Comparison of ENCODE assay signal across 8 mouse cellular contexts in the genomic region with DNA sequence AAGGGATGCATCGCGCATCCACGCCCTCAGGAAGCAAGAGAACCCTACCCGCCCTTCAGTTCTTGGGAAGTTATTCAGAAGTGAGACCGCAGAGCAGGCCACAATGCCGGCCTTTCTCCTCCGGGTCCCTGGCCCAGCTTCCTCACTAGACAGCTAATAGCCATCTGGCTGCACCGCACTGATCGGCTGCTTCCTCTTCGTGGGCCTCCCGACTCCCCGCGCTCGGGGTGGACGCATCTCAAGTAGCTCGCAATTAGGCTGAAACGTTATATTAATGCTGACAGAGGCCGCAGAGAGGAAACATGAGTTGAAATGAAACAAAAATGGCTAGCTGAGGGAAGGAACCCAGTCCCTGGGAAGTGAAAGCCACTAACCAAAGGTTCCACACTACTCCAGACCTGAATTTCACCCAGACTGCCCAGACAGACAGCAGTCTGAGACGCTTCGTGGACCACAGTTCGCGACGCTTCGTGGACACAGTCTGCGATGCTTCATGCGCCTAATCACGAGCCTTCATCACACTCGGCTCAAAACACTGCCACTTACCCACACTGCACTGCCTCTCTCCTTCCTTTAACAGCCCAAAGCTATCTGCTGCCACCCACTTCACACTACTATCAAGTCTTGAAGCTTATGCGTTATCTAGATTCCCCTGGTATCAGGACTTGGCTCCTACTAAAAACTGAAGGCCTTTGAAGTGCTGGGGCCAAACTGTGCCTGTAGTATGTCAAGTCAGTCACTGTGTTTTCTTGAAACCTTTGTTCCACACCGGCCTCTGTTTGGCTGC.
DNase-seq lines count a peak whose midpoint lies in the region; ATAC-seq and TF ChIP-seq lines count a peak whose summit lies in the region.

No protein-coding gene starts in this region.

- peak; percentile 97 for DNase-seq in heart, adult 11 months
- no peak for DNase-seq in heart, postnatal 25 days (ENCODE audit: low spot score)
- peak; percentile 38 for DNase-seq in thymus, adult 2 months
- no peak for DNase-seq in thymus, adult 18-20 months
- peak; percentile 25 to 27 for DNase-seq in heart, postnatal 10 days
- no peak for DNase-seq in c-Kit-positive CD71-positive TER-119-positive erythroid progenitor cells, embryonic 14.5 days (ENCODE audit: low spot score)
- no peak for DNase-seq in cerebellum, postnatal 4 days (ENCODE audit: low spot score in 2 of 2)

- peak overlapping the region; percentile 30 for H3K4me3 ChIP-seq in thymus, adult 2 months (ENCODE audit: control insufficient read depth, insufficient read depth, low read length)

- peak overlapping the region; percentile 73 for H3K27ac ChIP-seq in thymus, adult 2 months (ENCODE audit: control insufficient read depth, insufficient read depth, low read length)

- H3K36me3 ChIP-seq in thymus, adult 2 months (ENCODE audit: control insufficient read depth, insufficient read depth, low read length), result no peaks in the 10 kb centered on the region

- 25% methylated on average over 30 of the region's 30 CpGs for WGBS in thymus, adult 2 months

- TF ChIP-seq CTCF in thymus, adult 2 months (IDR thresholded peaks at IDR 0.05; ENCODE audit: borderline replicate concordance, control insufficient read depth, extremely low read depth, insufficient read depth, low read length, poor library complexity), result no peak

- H3K27me3 ChIP-seq in thymus, adult 2 months (ENCODE audit: control insufficient read depth, insufficient read depth, low read length), result no peaks in the 10 kb centered on the region

- ATAC-seq in megakaryocyte-erythroid progenitor cell, adult 5-6 weeks (replicated peaks; ENCODE audit: low FRiP score, low TSS enrichment, poor library complexity, severe bottlenecking), result peak; percentile 56; the same call in 1 of the 2 replicates

- H3K4me1 ChIP-seq in thymus, adult 2 months (replicated peaks; ENCODE audit: control insufficient read depth, insufficient read depth, low read length), result peaks cover 63% of the 10 kb centered on the region

- intact Hi-C loops in heart, postnatal 25 days (cut with DNase I), result no loop called here
- intact Hi-C loops in heart, postnatal 10 days (cut with DNase I), result no loop called here

- no peak for TF ChIP-seq POLR2A in thymus, adult 2 months (IDR thresholded peaks at IDR 0.05; ENCODE audit: control insufficient read depth, extremely low read depth, insufficient read depth, low read length, poor library complexity)

Comparison
In these comparisons a context has a peak if more than half of its experiments do, and no peak if none do; other contexts are left out.
1. DNase-seq: peak in heart, adult 11 months (single experiment), thymus, adult 2 months (single experiment) and heart, postnatal 10 days (2 of 2); none in heart, postnatal 25 days (single experiment), thymus, adult 18-20 months (0 of 2), c-Kit-positive CD71-positive TER-119-positive erythroid progenitor cells, embryonic 14.5 days (single experiment) and cerebellum, postnatal 4 days (0 of 2).